Mouse (Mus musculus) B cell, adult 67 days (primary cell): Measurements from ENCODE around the gene 2310039H08Rik. TPM values are rescaled to one million over a fixed set of nuclear protein-coding genes. Genes with fewer than 3 reads are reported as not detected.

ENCODE experiments used
- total RNA-seq, 2 experiments: library from RNA; stranded (reverse); gene quantifications; 4 replicates each; pipeline ENCODE4 v1.2.4; 2023

Gene 2310039H08Rik
- 10 to 100 TPM; 13.1 to 15.2 TPM for total RNA-seq

GRCm38 (mm10) chr17:46772404-46773277 is at the start of gene 2310039H08Rik:
Gene 2310039H08Rik, plus strand, starts transcription at chr17:46772635.

GRCm38 (mm10) chr17:46728904-46729318 is 43.5 kb upstream of the 2310039H08Rik start, which contains the start of gene Gnmt:
Gene Gnmt, minus strand, starts transcription at chr17:46729168.

GRCm38 (mm10) chr17:46751794-46752556 is 20.5 kb upstream of the 2310039H08Rik start, which contains the start of gene Cnpy3:
Gene Cnpy3, minus strand, starts transcription at chr17:46752214.

DNA sequence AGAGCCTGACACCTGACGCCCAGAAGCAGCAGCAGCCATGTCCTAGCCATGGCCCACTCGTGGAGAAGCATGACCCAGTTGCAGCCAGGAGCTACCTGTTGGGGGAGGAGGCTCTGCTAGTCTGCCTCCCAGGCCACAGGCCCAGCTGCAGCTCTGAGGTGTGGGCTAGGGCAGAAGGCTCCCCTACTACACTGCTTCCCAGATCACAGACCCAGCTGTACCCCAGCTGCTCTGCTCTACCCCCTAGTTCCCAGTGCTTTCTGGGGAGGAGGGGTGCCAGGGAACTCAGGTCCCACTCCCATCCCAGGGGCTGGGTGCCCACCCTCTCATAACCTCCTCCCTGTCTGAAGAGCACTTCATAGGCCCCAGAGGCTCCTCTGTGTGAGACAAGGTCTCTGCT is 8.9 kb upstream of the 2310039H08Rik start, which contains the start of gene Ptcra:
Gene Ptcra, minus strand, starts transcription at position 169 of the 400 bp plus-strand sequence.

DNA sequence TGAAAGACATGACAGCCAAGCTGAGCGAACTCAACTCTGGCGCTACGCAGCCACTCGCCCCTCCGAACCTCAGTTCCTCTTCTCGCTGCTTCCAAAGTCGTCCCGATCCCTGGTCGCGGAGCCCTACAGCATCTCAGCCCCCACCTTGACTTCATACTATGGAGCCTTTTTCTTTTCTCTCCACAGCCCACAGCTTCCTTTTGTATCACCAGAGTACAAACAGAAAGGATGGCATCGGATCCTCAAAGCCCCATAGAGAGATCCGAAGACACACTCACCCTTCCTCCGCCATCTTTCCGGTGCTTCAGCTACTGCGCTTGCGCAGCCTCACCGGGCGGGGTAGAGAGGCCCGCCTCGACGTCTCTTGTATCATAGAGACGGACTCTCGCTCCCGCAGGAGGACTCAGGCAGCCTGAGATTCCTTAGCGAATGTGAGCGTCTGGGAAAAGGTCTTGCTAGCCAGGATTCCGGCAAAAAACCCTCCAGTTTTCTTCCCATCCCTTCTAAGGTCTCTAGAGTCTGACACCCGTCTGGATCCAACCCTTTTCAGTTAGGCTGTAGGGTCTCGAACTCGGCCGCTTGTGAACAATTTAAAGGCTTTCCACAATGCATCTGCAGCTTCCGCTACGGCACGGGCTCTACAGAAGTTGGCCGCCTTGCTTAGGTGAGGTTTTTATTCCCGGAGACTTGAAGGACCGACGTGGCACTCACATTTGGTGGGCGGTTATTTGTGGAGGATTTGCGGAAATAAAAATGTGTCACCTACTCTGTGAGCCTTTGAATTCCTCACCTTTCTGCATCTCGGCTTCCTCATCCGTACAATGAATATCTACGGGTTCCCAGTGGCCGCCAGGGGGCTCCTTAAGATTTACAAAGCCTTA is 10.1 kb downstream of the 2310039H08Rik start, which contains the start of gene Rpl7l1:
Gene Rpl7l1, minus strand, starts transcription at position 332 of the 881 bp plus-strand sequence.

Other genes with a start within 250 kb of the 2310039H08Rik start
- 10 to 100 TPM; 19.9 to 21.4 TPM for gene Cul9, start 226.2 kb upstream of the 2310039H08Rik start, total RNA-seq
- 10 to 100 TPM; 84.9 to 85.5 TPM for gene Srf, start 216.5 kb upstream of the 2310039H08Rik start, total RNA-seq
- gene Ptk7, start 143.1 kb upstream of the 2310039H08Rik start, total RNA-seq: under 1 TPM in 1 of 2 experiments, not detected in 1; 0.15 TPM
- 10 to 100 TPM; 20.3 to 21.3 TPM for gene Klc4, start 126.6 kb upstream of the 2310039H08Rik start, total RNA-seq
- 10 to 100 TPM; 31.3 to 41.2 TPM for gene Mrpl2, start 126.4 kb upstream of the 2310039H08Rik start, total RNA-seq
- gene Cul7, start 122.3 kb upstream of the 2310039H08Rik start, total RNA-seq: 10 to 100 TPM in 1 of 2 experiments, 1 to 10 TPM in 1; 8.5 to 10.4 TPM
- gene Rrp36, start 98.3 kb upstream of the 2310039H08Rik start, total RNA-seq: 10 to 100 TPM; 22.2 to 28.0 TPM
- 10 to 100 TPM; 55.1 to 57.7 TPM for gene Mea1, start 93.8 kb upstream of the 2310039H08Rik start, total RNA-seq
- gene Klhdc3, start 91.7 kb upstream of the 2310039H08Rik start, total RNA-seq: 10 to 100 TPM; 51.1 to 51.6 TPM
- 10 to 100 TPM; 36.6 to 39.9 TPM for gene Ppp2r5d, start 67.5 kb upstream of the 2310039H08Rik start, total RNA-seq
- gene Pex6, start 61.2 kb upstream of the 2310039H08Rik start, total RNA-seq: 10 to 100 TPM; 37.4 to 42.4 TPM
- 1 to 10 TPM; 7.4 to 9.9 TPM for gene Gnmt, start 43.5 kb upstream of the 2310039H08Rik start, total RNA-seq
- gene Cnpy3, start 20.4 kb upstream of the 2310039H08Rik start, total RNA-seq: 100 to 1,000 TPM; 135 to 141 TPM
- gene Ptcra, start 8.9 kb upstream of the 2310039H08Rik start, total RNA-seq: not detected
- gene Rpl7l1, start 10.0 kb downstream of the 2310039H08Rik start, total RNA-seq: 10 to 100 TPM; 78.8 to 80.1 TPM
- 100 to 1,000 TPM; 106 to 133 TPM for gene Bicral, start 85.8 kb downstream of the 2310039H08Rik start, total RNA-seq
- gene Tbcc, start 118.0 kb downstream of the 2310039H08Rik start, total RNA-seq: 10 to 100 TPM; 12.6 to 17.2 TPM
- gene Prph2, start 137.8 kb downstream of the 2310039H08Rik start, total RNA-seq: not detected
- gene Ubr2, start 237.9 kb downstream of the 2310039H08Rik start, total RNA-seq: 100 to 1,000 TPM in 1 of 2 experiments, 10 to 100 TPM in 1; 89.7 to 105 TPM